Mouse (Mus musculus) embryo, embryonic 11 days (tissue): ENCODE measurements around the gene Gabarapl2.

Experiments
- DNase-seq: peaks from one replicate; pipeline ENCODE4 v3.0.0-alpha.2; 2015

Gabarapl2 gene

DNA sequence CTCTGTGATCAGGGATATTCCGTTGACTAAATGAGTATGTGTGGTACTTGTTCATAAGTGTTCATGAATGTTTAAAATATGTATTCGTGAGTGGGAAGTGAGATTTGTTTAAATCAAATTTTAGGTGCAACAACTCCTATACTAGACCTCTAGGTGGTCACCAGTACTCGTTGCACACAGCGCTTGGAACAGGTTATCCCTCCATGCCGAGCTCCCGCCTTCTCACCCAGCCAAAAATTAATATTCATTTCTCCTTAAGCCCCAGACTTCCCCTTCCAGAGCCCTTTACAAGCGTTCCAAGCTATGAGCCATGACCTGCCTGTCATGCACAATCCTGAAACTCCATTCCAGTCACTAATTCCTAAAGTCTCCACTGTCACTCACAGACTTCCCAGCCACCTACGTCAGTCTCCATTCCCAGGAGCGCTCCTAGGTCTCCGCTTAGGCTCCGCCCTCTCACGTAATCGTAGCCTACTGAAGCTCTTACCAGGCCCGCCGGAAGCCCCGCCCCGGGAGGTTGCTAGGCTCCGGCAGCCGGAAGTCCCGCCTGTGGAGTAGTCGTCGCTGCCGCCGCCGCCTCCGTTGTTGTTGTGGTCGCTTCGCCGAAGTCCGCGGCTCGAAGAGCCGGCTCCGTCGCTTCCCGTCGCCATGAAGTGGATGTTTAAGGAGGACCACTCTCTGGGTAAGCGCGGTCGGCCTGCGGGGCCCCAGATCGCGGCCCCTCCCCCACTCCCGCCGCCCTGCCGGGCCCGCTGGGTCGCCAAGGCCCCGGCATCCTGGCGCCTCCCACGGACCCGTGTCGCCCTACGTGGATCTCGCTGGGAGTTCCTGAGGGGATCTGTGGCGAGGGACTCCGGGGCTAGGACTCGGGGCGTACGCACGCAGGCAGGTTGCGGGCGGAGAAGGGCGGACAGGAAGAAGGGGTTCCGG lies at the start of gene Gabarapl2:
TSS of gene Gabarapl2 (plus strand) at position 533 of the 930 bp plus-strand sequence.
- peak; percentile 100 for DNase-seq

- no peak for DNase-seq
These were observed 49.6 kb upstream of the Gabarapl2 start for GRCm38 (mm10) chr8:111890911-111891303.

DNA sequence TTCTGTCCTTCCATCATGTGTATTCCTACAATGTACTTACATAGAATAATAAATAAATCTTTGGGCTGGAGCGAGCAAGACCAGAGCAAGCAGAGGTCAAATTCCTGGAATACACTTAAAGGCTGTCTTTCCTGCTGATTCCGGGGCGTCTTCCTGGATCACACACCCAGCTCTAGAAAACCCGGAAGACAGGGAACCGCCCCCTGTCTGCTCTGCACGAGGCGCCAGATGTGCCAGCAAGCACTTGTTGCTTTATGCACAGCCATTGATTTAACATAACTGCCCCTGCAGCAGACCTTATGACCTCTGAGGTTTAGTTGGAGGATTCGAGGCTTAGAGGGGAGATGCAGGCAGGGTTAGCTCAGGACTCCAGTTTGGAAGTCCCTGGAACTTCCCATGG lies 48.5 kb upstream of the Gabarapl2 start:
- peak; percentile 48 for DNase-seq

GRCm38 (mm10) chr8:111892615-111893014 lies 47.9 kb upstream of the Gabarapl2 start:
- DNase-seq, result no peak

DNA sequence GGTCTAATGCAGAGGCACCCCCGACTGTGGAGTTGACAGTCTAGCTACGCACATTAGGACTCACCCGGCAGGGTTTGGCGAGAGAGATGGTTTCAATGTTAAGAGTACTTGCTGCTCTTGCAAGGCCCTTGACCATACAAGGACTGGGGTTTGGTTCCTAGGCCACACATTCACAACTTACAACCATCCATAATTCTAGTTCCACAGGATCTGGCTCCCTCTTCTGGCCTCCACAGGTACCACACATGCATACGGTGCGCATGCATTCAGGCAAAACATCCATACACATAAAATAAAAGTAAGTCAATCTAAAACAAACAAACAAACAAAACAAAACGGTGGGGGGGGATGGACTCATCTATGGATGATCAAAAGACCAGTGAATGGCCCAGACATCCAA lies 45.5 kb upstream of the Gabarapl2 start:
- no peak for DNase-seq

GRCm38 (mm10) chr8:111898586-111898985 lies 41.9 kb upstream of the Gabarapl2 start:
- DNase-seq, result no peak

GRCm38 (mm10) chr8:111902080-111902479 lies 38.4 kb upstream of the Gabarapl2 start:
- peak; percentile 57 for DNase-seq

DNA sequence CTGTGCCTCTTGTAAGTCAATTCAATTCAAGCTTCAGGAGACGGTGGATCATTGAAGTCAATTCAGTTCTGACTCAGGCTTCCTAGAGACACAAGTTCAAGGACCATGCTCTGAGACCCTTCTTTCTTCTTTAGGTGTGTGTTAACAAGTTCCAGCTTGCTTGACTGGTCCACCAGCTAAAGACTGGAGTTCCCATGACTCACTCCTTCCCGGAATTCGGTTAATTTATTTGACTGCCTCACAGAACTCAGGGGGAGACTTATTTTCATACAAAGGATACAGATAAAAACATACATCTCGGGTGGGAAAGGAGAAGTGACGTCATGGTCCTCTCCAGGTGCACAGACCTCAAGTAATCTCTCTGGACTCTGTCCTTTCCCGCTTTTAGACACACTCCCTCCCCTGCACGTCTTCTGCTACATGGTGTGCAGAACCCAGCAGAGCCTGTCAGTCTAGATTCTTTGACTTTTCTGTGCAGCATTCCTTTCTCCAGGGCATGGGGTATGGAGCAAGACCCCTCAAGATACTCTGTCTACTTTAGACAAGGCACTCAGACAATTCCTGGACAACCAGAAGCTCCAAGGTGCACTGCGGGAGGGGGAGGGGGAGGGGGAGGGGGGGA lies 34.9 kb upstream of the Gabarapl2 start:
- no peak for DNase-seq

DNA sequence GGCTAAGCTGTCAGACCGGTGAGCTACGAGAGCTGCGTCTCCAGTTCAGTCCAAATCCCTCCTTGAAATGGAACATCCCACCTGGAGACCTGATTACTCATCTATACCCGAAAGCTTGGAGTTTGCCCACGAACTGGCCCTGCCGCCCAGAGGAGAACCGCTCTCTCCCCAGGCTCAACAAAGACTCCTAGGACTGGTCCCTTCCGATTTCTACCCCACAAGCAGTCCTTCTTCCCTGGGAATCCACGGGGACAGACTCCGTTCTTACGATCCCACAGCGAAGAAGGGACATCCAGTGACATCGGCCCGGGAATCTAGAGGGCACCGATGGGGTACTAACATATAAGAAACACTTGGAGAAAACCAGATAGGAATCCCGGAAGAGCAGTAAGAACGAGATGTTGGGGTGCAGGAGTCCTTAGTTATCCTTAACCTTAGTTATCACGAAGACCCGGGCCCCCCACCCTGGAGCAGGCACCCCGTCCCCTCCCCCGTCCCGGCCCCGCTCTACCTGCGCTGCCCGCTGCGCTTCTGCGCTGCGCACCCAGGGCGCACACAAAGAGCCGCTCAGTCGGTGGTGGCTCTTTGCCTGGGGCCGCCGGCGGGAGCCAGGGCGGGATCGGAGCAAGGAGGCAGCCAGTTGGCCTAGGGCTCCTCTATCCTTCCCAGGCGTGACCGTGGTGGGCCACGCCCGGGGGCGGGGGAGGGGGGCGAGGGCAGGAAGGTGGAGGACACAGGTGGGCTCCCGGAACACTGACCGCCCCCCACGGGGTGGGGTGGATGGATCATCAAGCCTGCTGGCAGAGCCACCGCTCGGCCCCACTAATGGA lies 30.7 kb upstream of the Gabarapl2 start, which contains the start of gene Chst5:
TSS of gene Chst5 (minus strand) at position 827 of the 830 bp plus-strand sequence.
- DNase-seq, result peak; percentile 65

GRCm38 (mm10) chr8:111911572-111911971 lies 28.9 kb upstream of the Gabarapl2 start:
- DNase-seq, result no peak

GRCm38 (mm10) chr8:111912860-111913432 lies 27.6 kb upstream of the Gabarapl2 start:
- DNase-seq, result peak; percentile 55

DNA sequence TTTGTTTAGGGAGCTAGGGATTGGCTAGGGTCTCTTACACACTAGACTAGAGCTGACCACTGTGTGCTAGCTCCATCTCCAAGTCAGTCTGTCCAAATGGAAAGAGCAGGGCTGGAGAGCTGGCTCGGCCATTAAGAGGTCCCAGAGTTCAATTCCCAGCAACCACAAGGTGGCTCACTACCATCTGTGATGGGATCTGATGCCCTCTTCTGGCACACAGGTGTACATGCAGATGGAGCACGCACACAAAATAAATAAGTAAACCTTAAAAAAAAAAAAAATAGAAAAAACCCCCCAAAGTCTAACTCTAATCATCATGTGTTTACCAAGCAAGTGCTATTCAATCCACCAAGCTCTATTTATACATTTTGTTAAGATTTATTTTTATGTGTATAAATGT lies 20.8 kb upstream of the Gabarapl2 start:
- DNase-seq, result no peak

- no peak for DNase-seq
These were observed 19.5 kb upstream of the Gabarapl2 start for GRCm38 (mm10) chr8:111920971-111921370.

DNA sequence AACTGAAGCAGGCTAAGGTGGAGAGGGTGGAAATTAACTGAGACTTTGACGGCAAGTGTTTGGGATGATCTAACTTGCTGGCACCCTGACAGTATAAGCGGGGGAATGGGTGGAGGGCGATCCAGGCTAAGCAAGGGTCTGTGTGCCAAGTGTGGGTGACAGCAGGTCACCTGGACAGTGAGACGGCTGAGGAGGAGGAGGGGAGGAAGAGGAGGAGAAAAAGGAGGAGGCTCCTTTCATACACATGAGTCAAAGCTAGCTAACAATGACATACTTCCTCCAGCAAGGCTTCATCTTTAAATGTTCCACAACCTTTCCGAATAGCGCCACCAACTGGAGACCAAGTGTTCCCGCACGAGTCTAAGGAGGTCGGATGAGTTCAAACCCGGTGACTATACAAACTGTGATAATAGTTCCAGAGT lies 17.1 kb upstream of the Gabarapl2 start:
- peak; percentile 70 for DNase-seq

- no peak for DNase-seq
These were observed 15.5 kb upstream of the Gabarapl2 start for GRCm38 (mm10) chr8:111924976-111925375.

DNA sequence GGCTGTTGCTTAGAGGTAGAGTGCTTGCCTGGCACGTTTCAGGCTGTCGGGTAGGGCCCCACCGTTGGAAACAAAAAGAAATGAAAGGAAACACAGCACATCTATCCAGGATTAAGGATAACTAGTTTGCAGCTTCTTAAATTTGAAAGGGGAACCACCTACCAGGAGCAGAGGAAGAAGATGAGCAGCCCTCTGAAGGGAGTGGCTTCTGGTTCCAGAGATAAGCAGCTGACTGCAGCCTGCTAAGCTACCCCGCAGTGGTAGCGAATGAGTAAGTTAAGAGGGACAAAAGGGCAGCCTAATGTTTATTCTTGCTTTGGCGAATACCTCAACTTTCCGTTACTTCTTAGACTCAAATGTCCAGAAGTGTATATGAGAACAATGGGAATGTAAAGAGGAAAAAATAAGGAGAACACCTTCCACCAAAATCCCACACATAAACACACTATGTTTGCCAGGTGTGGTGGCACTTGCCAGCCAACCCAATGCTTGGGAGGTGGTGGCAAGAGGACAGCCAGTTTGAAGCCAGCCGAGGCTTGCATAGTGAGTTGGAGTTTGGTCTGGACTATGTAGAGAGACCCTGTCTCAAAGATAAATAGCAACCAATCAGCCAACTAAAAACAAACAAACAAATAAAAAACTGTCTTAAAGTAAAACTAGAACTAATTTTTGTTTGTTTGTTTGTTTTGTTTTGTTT lies 10.7 kb upstream of the Gabarapl2 start:
- no peak for DNase-seq

GRCm38 (mm10) chr8:111931721-111932120 lies 8.8 kb upstream of the Gabarapl2 start:
- DNase-seq, result no peak

DNA sequence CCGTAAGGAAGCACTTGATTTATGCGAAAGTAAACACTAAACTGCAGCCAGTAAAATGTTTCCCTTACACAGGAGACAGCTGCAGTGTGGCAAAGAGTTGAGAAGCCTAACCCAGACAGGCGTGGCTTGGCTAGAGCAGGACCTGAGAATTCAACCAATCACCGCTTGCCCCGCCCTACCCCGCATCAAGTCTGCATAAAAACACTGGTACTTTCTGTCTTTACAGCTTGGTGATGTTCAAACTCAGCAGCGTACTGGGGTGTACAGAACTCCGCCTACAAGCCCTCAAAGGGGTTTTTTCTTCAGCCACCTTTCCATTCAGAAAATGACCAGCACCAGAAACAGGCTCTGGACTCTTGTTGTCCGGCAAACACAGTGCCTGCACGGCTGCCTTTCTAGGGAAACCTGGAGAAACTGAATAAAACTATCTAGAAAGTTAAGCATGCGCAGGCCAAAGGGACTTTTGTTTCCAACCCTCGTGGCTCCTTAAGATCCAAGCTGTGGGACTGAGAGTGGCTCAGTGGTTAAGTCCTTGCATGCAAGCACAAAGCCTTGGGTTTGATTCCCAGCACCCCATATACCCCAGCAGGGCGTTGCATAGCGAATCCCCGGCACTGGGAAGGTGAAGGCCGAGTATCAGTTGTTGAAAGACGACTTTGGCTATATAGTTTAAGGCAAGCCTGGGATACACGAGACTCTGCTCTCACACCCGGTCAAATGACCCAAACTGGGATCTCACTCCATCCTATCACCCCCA lies 7.7 kb upstream of the Gabarapl2 start:
- DNase-seq, result peak; percentile 67

DNA sequence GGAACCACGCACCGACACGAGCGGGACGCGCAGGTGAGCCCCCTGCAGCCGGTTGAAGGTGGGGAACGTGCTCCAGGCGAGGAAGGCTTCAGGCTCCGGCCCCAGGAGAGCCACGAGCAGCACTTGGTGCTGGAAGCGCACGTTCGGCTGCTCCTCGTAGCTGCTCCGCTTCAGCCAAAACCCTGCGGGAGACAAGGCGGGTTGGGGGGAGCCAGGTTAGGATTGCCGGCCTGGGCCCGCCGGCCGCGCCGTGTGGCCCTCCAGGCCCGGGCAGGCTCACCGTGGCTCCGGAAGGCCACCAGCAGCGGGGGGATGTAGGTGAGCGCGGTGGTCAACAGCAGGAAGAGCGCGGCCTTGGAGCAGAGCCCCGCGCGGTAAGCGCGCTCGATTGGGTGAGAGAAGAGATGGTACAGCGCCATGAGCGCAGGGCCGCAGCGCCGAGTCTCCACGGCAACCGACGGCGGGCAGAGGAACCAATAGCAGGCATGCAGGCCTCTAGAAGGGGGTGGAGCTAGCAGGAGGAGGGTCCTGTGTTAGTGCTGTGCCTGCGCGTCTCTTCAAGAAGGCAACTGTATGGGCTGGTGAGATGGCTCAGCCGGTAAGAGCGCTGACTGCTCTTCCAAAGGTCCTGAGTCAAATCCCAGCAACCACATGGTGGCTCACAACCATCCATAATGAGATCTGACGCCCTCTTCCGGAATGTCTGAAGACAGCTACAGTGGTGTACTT lies 7.0 kb upstream of the Gabarapl2 start, which contains the start of gene Tmem231:
TSS of gene Tmem231 (minus strand) at position 534 of the 729 bp plus-strand sequence.
- DNase-seq, result peak; percentile 96

DNA sequence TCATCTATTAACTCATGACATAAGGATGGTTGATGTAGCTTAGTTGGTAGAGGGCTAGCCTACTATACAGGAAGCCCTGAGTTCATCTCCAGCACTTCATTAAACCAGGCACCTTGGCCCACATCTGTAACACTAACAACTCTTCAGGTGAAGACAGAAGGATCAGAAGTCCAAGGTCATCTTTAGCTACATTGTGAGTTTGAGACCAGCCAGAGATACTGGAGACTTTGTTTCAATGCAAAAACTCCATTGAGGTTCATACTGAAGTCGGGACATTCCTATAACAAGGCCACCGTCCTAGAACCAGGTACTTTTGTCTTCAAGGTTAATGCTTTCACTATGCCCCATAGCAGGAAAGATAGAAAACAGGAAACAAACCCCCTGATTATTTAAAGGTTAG lies 6.3 kb upstream of the Gabarapl2 start:
- no peak for DNase-seq
